Mouse (Mus musculus) CH12.LX (cell line): ENCODE results near the gene Smg6. TPM values are rescaled to one million over a fixed set of nuclear protein-coding genes. Genes with fewer than 3 reads are reported as not detected.

Experiments used
- DNase-seq: peaks from one replicate; pipeline ENCODE4 v3.0.0-alpha.2; 2013; ENCODE audit errors: extremely low read depth
- H3K27ac ChIP-seq: 2 replicates; pipeline ENCODE4 v1.5.1; 2012; ENCODE audit warnings: low read depth, mild to moderate bottlenecking, control low read depth, moderate library complexity; ENCODE audit not compliant: insufficient read depth
- H3K27me3 ChIP-seq: replicated peaks from 2 replicates; pipeline ENCODE3; 2012; ENCODE audit warnings: inconsistent platforms
- H3K36me3 ChIP-seq, 2 experiments: replicated peaks in 1 of 2; 2 replicates each; pipeline versions ENCODE3 to v1.6.1; 2012; ENCODE audit warnings: inconsistent platforms in 1 of 2, low read length in 1 of 2, mild to moderate bottlenecking in 1 of 2, mixed read lengths in 1 of 2, moderate library complexity in 1 of 2; ENCODE audit not compliant: control insufficient read depth in 1 of 2, insufficient read depth in 1 of 2
- H3K4me1 ChIP-seq, 2 experiments: 2 replicates each; pipeline ENCODE4 v1.6.1; 2012; ENCODE audit warnings: inconsistent platforms in 1 of 2, moderate library complexity in 1 of 2; ENCODE audit not compliant: insufficient read depth in 2 of 2, control insufficient read depth in 1 of 2
- H3K4me2 ChIP-seq: 2 replicates; pipeline ENCODE4 v1.6.1; 2012; ENCODE audit warnings: low read depth, mild to moderate bottlenecking, control low read depth; ENCODE audit not compliant: poor library complexity, insufficient read depth, severe bottlenecking
- H3K4me3 ChIP-seq, 3 experiments: fragments of 150-350 bp in 1 of 3; sonication (generic) in 1 of 3; replicated peaks in 1 of 3; 2 replicates each; pipeline versions ENCODE3 to v1.5.1; 2011 to 2012; ENCODE audit warnings: low read depth in 2 of 3, low read length in 2 of 3, mild to moderate bottlenecking in 2 of 3, moderate library complexity in 2 of 3, control low read depth in 1 of 3, improper control_type of control experiment in 1 of 3, inconsistent platforms in 1 of 3, mixed read lengths in 1 of 3; ENCODE audit not compliant: poor library complexity in 1 of 3
- H3K79me2 ChIP-seq: replicated peaks from 2 replicates; pipeline ENCODE4 v1.6.1; 2012; ENCODE audit warnings: mild to moderate bottlenecking, moderate library complexity; ENCODE audit not compliant: control insufficient read depth, poor library complexity, insufficient read depth, severe bottlenecking; ENCODE audit errors: extremely low read depth
- H3K9ac ChIP-seq: 2 replicates; pipeline ENCODE4 v1.6.1; 2012; ENCODE audit warnings: low read depth, mild to moderate bottlenecking, control low read depth, moderate library complexity; ENCODE audit not compliant: insufficient read depth
- H3K9me3 ChIP-seq: replicated peaks from 2 replicates; pipeline ENCODE3; 2012; ENCODE audit warnings: low read length, inconsistent platforms, mixed read lengths
- CHD1 ChIP-seq: IDR thresholded peaks from 2 replicates; pipeline ENCODE4 v1.6.1; 2012; ENCODE audit warnings: low read depth, low read length, improper control_type of control experiment, inconsistent platforms
- HCFC1 ChIP-seq: IDR thresholded peaks from 2 replicates; pipeline ENCODE4 v1.6.1; 2012; ENCODE audit warnings: low read depth, mild to moderate bottlenecking, inconsistent platforms, low read length, improper control_type of control experiment
- IRF4 ChIP-seq: IDR thresholded peaks from 2 replicates; pipeline ENCODE4 v1.6.1; 2014; ENCODE audit warnings: low read depth, mild to moderate bottlenecking, inconsistent platforms, low read length, improper control_type of control experiment
- JUND ChIP-seq: conservative IDR thresholded peaks from 2 replicates; pipeline ENCODE4 v1.6.1; 2011; ENCODE audit warnings: low read depth, low read length, improper control_type of control experiment
- MAFK ChIP-seq: IDR thresholded peaks from 2 replicates; pipeline ENCODE4 v1.6.1; 2011; ENCODE audit warnings: low read length, improper control_type of control experiment; ENCODE audit not compliant: insufficient replicate concordance
- MAX ChIP-seq: IDR thresholded peaks from 2 replicates; pipeline ENCODE4 v1.6.1; 2011; ENCODE audit warnings: low read length, improper control_type of control experiment
- MYC ChIP-seq: IDR thresholded peaks from 2 replicates; pipeline ENCODE4 v1.6.1; 2011; ENCODE audit warnings: low read depth, mild to moderate bottlenecking, improper control_type of control experiment, low read length
- NRF1 ChIP-seq: IDR thresholded peaks from 2 replicates; pipeline ENCODE4 v1.6.1; 2014; ENCODE audit warnings: low read depth, mild to moderate bottlenecking, inconsistent platforms, low read length, improper control_type of control experiment, moderate library complexity
- PAX5 ChIP-seq: IDR thresholded peaks from 2 replicates; pipeline ENCODE4 v1.6.1; 2012; ENCODE audit warnings: low read length, inconsistent platforms, mixed read lengths
- RAD21 ChIP-seq: IDR thresholded peaks from 2 replicates; pipeline ENCODE4 v1.6.1; 2011; ENCODE audit warnings: low read depth, mild to moderate bottlenecking, low read length, improper control_type of control experiment, moderate library complexity
- TBP ChIP-seq: conservative IDR thresholded peaks from 2 replicates; pipeline ENCODE4 v1.6.1; 2011; ENCODE audit warnings: low read depth, low read length, improper control_type of control experiment
- UBTF ChIP-seq: IDR thresholded peaks from 2 replicates; pipeline ENCODE4 v1.6.1; 2012; ENCODE audit warnings: low read depth, mild to moderate bottlenecking, inconsistent platforms, low read length, improper control_type of control experiment, moderate library complexity
- ZKSCAN1 ChIP-seq: IDR thresholded peaks from 2 replicates; pipeline ENCODE4 v1.6.1; 2012; ENCODE audit warnings: low read depth, inconsistent platforms, low read length, improper control_type of control experiment, borderline replicate concordance
- ZNF384 ChIP-seq: IDR thresholded peaks from 2 replicates; pipeline ENCODE4 v1.6.1; 2012; ENCODE audit warnings: low read depth, low read length, improper control_type of control experiment, inconsistent platforms
- dilution Hi-C: fragments of 300-500 bp; cut with MboI; formaldehyde crosslinking; loops from 2 replicates; pipeline ENCODE4 v1.14.3; 2020; ENCODE audit warnings: low sequenced_read_pairs; ENCODE audit not compliant: extremely low pct_unique_long_range_greater_than_20kb, extremely low pct_ligation_motif_present
- in situ Hi-C: fragments of 300-500 bp; cut with MboI; formaldehyde crosslinking; loops from 3 replicates; pipeline ENCODE4 v1.14.3; 2019; ENCODE audit warnings: low sequenced_read_pairs, low pct_ligation_motif_present, low pct_unique_long_range_greater_than_20kb, mixed read lengths
- polyA plus RNA-seq: library from polyadenylated mRNA; unstranded; fragments of >175 nt; gene quantifications from 2 replicates; pipeline ENCODE4 v1.2.1, GENCODE M21; 2012; ENCODE audit warnings: low read depth; ENCODE audit not compliant: insufficient read length
- total RNA-seq, 2 experiments: library from RNA; depleted of rRNA; stranded (reverse); fragments of 300-350 nt in 1 of 2; fragments of >200 nt in 1 of 2; gene quantifications; 2 replicates each; pipeline ENCODE4 v1.2.3; 2012 to 2014

Smg6 gene
- total and polyA plus RNA-seq, 3 experiments: 9.0 to 18.5 (median 12.1) TPM

DNA sequence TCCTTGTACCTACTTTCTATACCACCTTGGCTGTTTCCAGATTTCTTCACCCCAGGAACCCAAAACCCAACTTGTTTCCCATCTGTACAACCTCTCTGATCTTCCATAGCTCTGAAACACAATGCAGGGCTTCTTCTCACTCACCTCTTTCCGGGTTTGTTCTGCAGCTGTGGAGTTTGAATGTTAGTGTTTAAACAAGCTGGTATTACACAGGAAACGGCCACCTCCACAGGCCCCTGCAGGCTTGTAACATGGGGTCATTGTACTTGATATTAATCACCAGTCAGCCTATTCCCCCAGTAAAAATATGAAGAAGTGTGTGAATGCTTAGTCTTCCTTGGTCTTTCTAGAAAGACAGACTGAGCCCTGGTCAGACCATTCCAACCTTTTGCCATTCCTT lies 123.5 kb downstream of the Smg6 start:
- dilution Hi-C loops: no loop called here
- no peak overlapping the region for H3K27ac ChIP-seq
- in situ Hi-C loops: no loop called here

DNA sequence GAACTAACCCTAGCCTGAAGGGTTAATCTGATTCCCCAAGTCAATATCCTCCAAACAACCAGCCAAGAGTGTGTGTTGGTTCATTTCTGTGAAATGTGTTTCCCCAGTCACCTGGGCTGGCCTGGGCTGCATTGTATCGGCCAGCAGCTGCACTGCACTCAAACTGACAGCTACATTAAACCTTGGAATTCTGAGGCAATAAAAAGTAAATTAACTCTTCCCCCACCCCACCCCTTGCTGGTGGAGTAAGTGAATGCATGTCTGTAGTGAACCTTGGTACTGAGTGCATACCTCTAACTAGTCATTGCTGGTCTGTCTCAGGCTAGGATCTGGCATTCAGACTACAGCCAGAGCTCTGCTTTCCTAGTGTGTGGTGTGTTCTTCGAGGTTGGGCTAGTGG lies 124.2 kb downstream of the Smg6 start:
- dilution Hi-C loops: no loop called here
- Histone ChIP-seq H3K9me3 (no peaks in the 10 kb centered on the region), H3K27me3 (no peaks in the 10 kb centered on the region), H3K9ac (no peak overlapping the region), H3K79me2 (no peaks in the 10 kb centered on the region), H3K4me2 (no peak overlapping the region), H3K27ac (no peak overlapping the region), H3K4me1 (no peaks in the 10 kb centered on the region), H3K36me3 (peaks cover 15 to 88% of the 10 kb centered on the region in 2 experiments), H3K4me3 (no peak overlapping the region)
- no peak for DNase-seq
- in situ Hi-C loops: no loop called here
- TF ChIP-seq PAX5: no peak
- no peak for TF ChIP-seq JUND
- TF ChIP-seq TBP: no peak
- no peak for TF ChIP-seq RAD21
- TF ChIP-seq IRF4: no peak
- no peak for TF ChIP-seq HCFC1
- TF ChIP-seq MAFK: no peak
- no peak for TF ChIP-seq MYC
- TF ChIP-seq ZKSCAN1: no peak
- no peak for TF ChIP-seq UBTF
- TF ChIP-seq CHD1: no peak
- no peak for TF ChIP-seq ZNF384
- TF ChIP-seq MAX: no peak

More for the DNA sequence above, 123.5 kb downstream of the Smg6 start:
- TF ChIP-seq NRF1: no peak
- Histone ChIP-seq H3K4me1 (no peaks in the 10 kb centered on the region), H3K36me3 (peaks cover 15 to 88% of the 10 kb centered on the region in 2 experiments), H3K4me3 (no peak overlapping the region), H3K79me2 (no peaks in the 10 kb centered on the region), H3K4me2 (no peak overlapping the region), H3K27me3 (no peaks in the 10 kb centered on the region), H3K9ac (no peak overlapping the region), H3K9me3 (no peaks in the 10 kb centered on the region)
- DNase-seq: no peak

DNA sequence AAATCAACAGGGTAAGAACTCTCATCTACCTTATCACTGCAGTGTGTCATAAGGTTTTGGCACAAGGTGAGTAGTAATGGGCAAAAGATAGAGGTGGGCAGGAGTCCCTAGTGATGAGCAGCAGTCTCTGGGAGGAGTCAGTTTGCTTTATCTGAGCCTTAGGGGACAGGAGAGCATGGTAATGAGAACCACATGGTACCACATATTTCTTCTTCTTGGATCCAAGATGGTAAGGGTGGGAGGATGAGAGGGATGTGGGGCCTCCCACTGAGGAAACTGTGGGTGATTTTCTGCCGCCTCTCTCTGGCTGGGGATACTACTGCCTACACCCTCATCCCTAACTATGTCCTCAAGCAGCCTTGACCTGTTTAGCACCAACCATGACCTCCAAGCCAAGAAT lies 125.6 kb downstream of the Smg6 start:
- H3K4me2 ChIP-seq: no peak overlapping the region
- H3K4me3 ChIP-seq: no peak overlapping the region
- H3K79me2 ChIP-seq: no peaks in the 10 kb centered on the region
- H3K9me3 ChIP-seq: no peaks in the 10 kb centered on the region
- dilution Hi-C loops: no loop called here
- no peak overlapping the region for H3K9ac ChIP-seq
- peaks cover 15 to 76% of the 10 kb centered on the region in 2 experiments for H3K36me3 ChIP-seq
- in situ Hi-C loops: no loop called here
- H3K27me3 ChIP-seq: no peaks in the 10 kb centered on the region
- DNase-seq: no peak
- H3K27ac ChIP-seq: no peak overlapping the region
- no peak for TF ChIP-seq ZKSCAN1
- no peaks in the 10 kb centered on the region for H3K4me1 ChIP-seq
